Comparison of ENCODE assay signal across 22 mouse cellular contexts in genomic region chr3:145004422-145004821, GRCm38 (mm10). TPM values are rescaled to one million over a fixed set of nuclear protein-coding genes. Genes with fewer than 3 reads are reported as not detected.
A peak's percentile ranks its signal among the peaks of the same experiment; 100 is the strongest.
DNase-seq lines count a peak whose midpoint lies in the region; ATAC-seq and TF ChIP-seq lines count a peak whose summit lies in the region.
"Had no signal": no experiment of that assay in that cellular context is flagged by ENCODE, and none has a peak within 500 bp of the region (broad histone marks: within the 10 kb centered on the region; RNA-seq: fewer than 3 reads in every experiment).

No protein-coding gene starts in this region.

- no peaks in the 10 kb centered on the region for H3K79me2 ChIP-seq in heart, adult 2 months (replicated peaks; ENCODE audit: control insufficient read depth, insufficient read depth, low read length)

- H3K4me3 ChIP-seq in heart, adult 2 months, result no peak overlapping the region
- no peak overlapping the region for H3K4me3 ChIP-seq in lung, embryonic 14.5 days (ENCODE audit: low read depth, low read length)
- H3K4me3 ChIP-seq: embryonic facial prominence, embryonic 12.5 days; forebrain, embryonic 15.5 days; limb, embryonic 15.5 days had no signal

- WGBS in heart, adult 2 months, result 24% methylated on average over 5 of the region's 5 CpGs
- WGBS in lung, embryonic 14.5 days, result 27% methylated on average over 5 of the region's 5 CpGs

- in situ Hi-C loops in Patski (cut with MboI; ENCODE audit: low pct_unique_long_range_greater_than_20kb), result loop anchor here (10.0 kb wide), 1 partner anchor 180 kb away; no protein-coding TSS in a partner anchor

- H3K4me1 ChIP-seq in heart, adult 2 months (ENCODE audit: control insufficient read depth, insufficient read depth, low read length), result no peaks in the 10 kb centered on the region
- no peaks in the 10 kb centered on the region for H3K4me1 ChIP-seq in lung, embryonic 14.5 days (ENCODE audit: insufficient read depth)
- H3K4me1 ChIP-seq: embryonic facial prominence, embryonic 12.5 days; forebrain, embryonic 15.5 days; limb, embryonic 15.5 days had no signal

- no peak for DNase-seq in heart, adult 2 months
- DNase-seq in heart, postnatal 4 days, result no peak
- DNase-seq in lung, embryonic 14.5 days, result peak; percentile 55
- no peak for DNase-seq in lung, postnatal 10 days
- no peak for DNase-seq in Patski (ENCODE audit: low read depth, low spot score)
- peak; percentile 9 for DNase-seq in retina, postnatal 1 day
- DNase-seq in cerebellum, adult 9-10 months, result no peak
- DNase-seq in spleen, postnatal 4 days (ENCODE audit: low spot score in 2 of 2), result no peak
- DNase-seq: cerebellum, adult 11-12 months; kidney, postnatal 36 days; lung, postnatal 4 days; thymus, postnatal 4 days had no signal

- no peak overlapping the region for H3K27ac ChIP-seq in heart, adult 2 months
- H3K27ac ChIP-seq in lung, embryonic 14.5 days (ENCODE audit: low read depth), result no peak overlapping the region
- H3K27ac ChIP-seq: embryonic facial prominence, embryonic 12.5 days; forebrain, embryonic 15.5 days; limb, embryonic 15.5 days had no signal

- intact Hi-C loops in heart, adult 2 months (cut with DNase I), result no loop called here

- POLR2A ChIA-PET in Patski (lab: Charles Lee), result interaction anchor here (2.0 kb wide), 1 partner anchor 179 kb away, joined by 8 read pairs; no protein-coding TSS in a partner anchor

- CTCF ChIA-PET in Patski (lab: Charles Lee), result interaction anchor here (0.9 to 7.7 kb wide), 11 partner anchors 9 to 206 kb away, joined by 3 to 67 read pairs (median 5); no protein-coding TSS in a partner anchor

- no peak overlapping the region for H3K4me2 ChIP-seq in lung, embryonic 14.5 days
- H3K4me2 ChIP-seq: embryonic facial prominence, embryonic 12.5 days; forebrain, embryonic 15.5 days; limb, embryonic 15.5 days had no signal

- H3K36me3 ChIP-seq in heart, adult 2 months (ENCODE audit: control insufficient read depth, insufficient read depth, low read length), result no peaks in the 10 kb centered on the region
- no peaks in the 10 kb centered on the region for H3K36me3 ChIP-seq in lung, embryonic 14.5 days (ENCODE audit: insufficient read depth)
- H3K36me3 ChIP-seq: embryonic facial prominence, embryonic 12.5 days; forebrain, embryonic 15.5 days; limb, embryonic 15.5 days had no signal

- no peak overlapping the region for H3K9ac ChIP-seq in heart, adult 2 months (ENCODE audit: low read depth, low read length)
- no peak overlapping the region for H3K9ac ChIP-seq in lung, embryonic 14.5 days
- H3K9ac ChIP-seq: embryonic facial prominence, embryonic 12.5 days; forebrain, embryonic 15.5 days; limb, embryonic 15.5 days had no signal

- TF ChIP-seq EP300 in heart, adult 2 months (IDR thresholded peaks at IDR 0.05; ENCODE audit: insufficient read depth, low read depth, low read length), result no peak

- no peaks in the 10 kb centered on the region; the same call in 1 of the 2 replicates for H3K27me3 ChIP-seq in heart, adult 2 months (ENCODE audit: control insufficient read depth, insufficient read depth, low read length)
- H3K27me3 ChIP-seq in lung, embryonic 14.5 days (ENCODE audit: insufficient read depth, low read length), result no peaks in the 10 kb centered on the region
- no peaks in the 10 kb centered on the region for H3K27me3 ChIP-seq in Patski
- H3K27me3 ChIP-seq: embryonic facial prominence, embryonic 12.5 days; forebrain, embryonic 15.5 days; limb, embryonic 15.5 days had no signal

- H3K9me3 ChIP-seq in lung, embryonic 14.5 days (ENCODE audit: low read depth, low read length), result no peaks in the 10 kb centered on the region
- H3K9me3 ChIP-seq: embryonic facial prominence, embryonic 12.5 days; forebrain, embryonic 15.5 days; limb, embryonic 15.5 days had no signal

- no peak for ATAC-seq in lung, embryonic 14.5 days (ENCODE audit: insufficient read depth)
- ATAC-seq in Patski, result no peak
- ATAC-seq: CD4-positive, CD25-positive, alpha-beta regulatory T cell, adult 4 months; forebrain, embryonic 15.5 days had no signal

- peak; percentile 55 for TF ChIP-seq CTCF in heart, adult 2 months (IDR thresholded peaks at IDR 0.05)
- peak; percentile 47 for TF ChIP-seq CTCF in lung, embryonic 14.5 days (IDR thresholded peaks at IDR 0.05; ENCODE audit: low read depth)
- peak; percentile 78 for TF ChIP-seq CTCF in Patski (IDR thresholded peaks at IDR 0.05)

- TF ChIP-seq POLR2A in heart, adult 2 months (IDR thresholded peaks at IDR 0.05; ENCODE audit: insufficient read depth, low read depth, low read length), result no peak

RNA-seq across cellular contexts. Expression of gene Clca1, which starts 28.2 kb away (rescaled TPM):
- not detected for total RNA-seq in heart, adult 2 months (2021)
- polyA plus RNA-seq in heart, adult 2 months (2012; rRNA removed), result 0.23 TPM in 1 of 2 replicates, not detected in the other
- total RNA-seq in heart, postnatal 4 days (2021), result not detected
- polyA plus RNA-seq in lung, embryonic 14.5 days (2014; fragmentation: Nextera tagmentation; extraction: Ambion mirVana), result not detected in 2 replicates
- not detected for polyA plus RNA-seq in Patski (2021)
- total RNA-seq: adrenal gland, postnatal 4 days; heart, postnatal 10 days; monocyte, adult 5-6 weeks had no signal
- polyA plus RNA-seq: CD4-positive, CD25-positive, alpha-beta regulatory T cell, adult 4 months; forebrain, embryonic 15.5 days had no signal

RNA-seq across cellular contexts. Expression of gene Clca4a, which starts 29.6 kb away (rescaled TPM):
- not detected for total RNA-seq in heart, adult 2 months (2021)
- 0.06 TPM in 1 of 2 replicates, not detected in the other for polyA plus RNA-seq in heart, adult 2 months (2012; rRNA removed)
- not detected for total RNA-seq in heart, postnatal 4 days (2021)
- polyA plus RNA-seq in lung, embryonic 14.5 days (2014; fragmentation: Nextera tagmentation; extraction: Ambion mirVana), result not detected in 2 replicates
- polyA plus RNA-seq in Patski (2021), result 0.14 TPM
- total RNA-seq: adrenal gland, postnatal 4 days; heart, postnatal 10 days; monocyte, adult 5-6 weeks had no signal
- polyA plus RNA-seq: CD4-positive, CD25-positive, alpha-beta regulatory T cell, adult 4 months; forebrain, embryonic 15.5 days; gonadal fat pad, adult 2 months; intestine, embryonic 14.5 days; stomach, embryonic 16.5 days had no signal

Comparison
In these comparisons a context has a peak if more than half of its experiments do, and no peak if none do; other contexts are left out.
1. DNase-seq: peak in lung, embryonic 14.5 days (single experiment) and retina, postnatal 1 day (single experiment); none in heart, adult 2 months (0 of 2), heart, postnatal 4 days (single experiment), lung, postnatal 10 days (single experiment), Patski (single experiment), cerebellum, adult 9-10 months (single experiment) and spleen, postnatal 4 days (0 of 2).
2. Peak in every context shown above with its lines, with median percentiles within 50 percentile points of each other: CTCF ChIP-seq.